Mouse (Mus musculus) embryonic facial prominence, embryonic 14.5 days (tissue): Measurements from ENCODE around the gene Tmco3. TPM values are rescaled to one million over a fixed set of nuclear protein-coding genes. Genes with fewer than 3 reads are reported as not detected.

Experiments used
- ATAC-seq: fragments of 200-750 bp; cut with Nextera tagmentation; 2 replicates; pipeline ENCODE4 v1.8.0; 2017; ENCODE audit warnings: low read depth, moderate number of reproducible peaks, moderate TSS enrichment
- DNase-seq: peaks from one replicate; pipeline ENCODE4 v3.0.0-alpha.2; 2015; ENCODE audit warnings: low spot score
- H3K27ac ChIP-seq: fragments of 300-500 bp; sonication (generic); replicated peaks from 2 replicates; pipeline ENCODE4 v1.5.1; 2014; ENCODE audit warnings: low read depth, mild to moderate bottlenecking, low read length, moderate library complexity
- H3K27me3 ChIP-seq: fragments of 300-500 bp; sonication (generic); replicated peaks from 2 replicates; pipeline ENCODE4 v1.6.1; 2014; ENCODE audit warnings: low read length; ENCODE audit not compliant: control insufficient read depth, insufficient read depth
- H3K36me3 ChIP-seq: fragments of 300-500 bp; sonication (generic); 2 replicates; pipeline ENCODE4 v1.6.1; 2014; ENCODE audit warnings: low read length, mixed read lengths; ENCODE audit not compliant: control insufficient read depth, insufficient read depth
- H3K4me1 ChIP-seq: fragments of 300-500 bp; sonication (generic); 2 replicates; pipeline ENCODE4 v1.6.1; 2014; ENCODE audit warnings: antibody characterized with exemption, low read length; ENCODE audit not compliant: control insufficient read depth, insufficient read depth
- H3K4me2 ChIP-seq: fragments of 300-500 bp; sonication (generic); 2 replicates; pipeline ENCODE4 v1.6.1; 2014; ENCODE audit warnings: low read depth, mild to moderate bottlenecking, low read length, moderate library complexity, mixed read lengths
- H3K4me3 ChIP-seq: fragments of 300-500 bp; sonication (generic); 2 replicates; pipeline ENCODE4 v1.5.1; 2014; ENCODE audit warnings: low read depth, mild to moderate bottlenecking, low read length
- H3K9ac ChIP-seq: fragments of 300-500 bp; sonication (generic); 2 replicates; pipeline ENCODE4 v1.6.1; 2014; ENCODE audit warnings: low read depth, mild to moderate bottlenecking, low read length, moderate library complexity, mixed read lengths
- H3K9me3 ChIP-seq: fragments of 300-500 bp; sonication (generic); 2 replicates; pipeline ENCODE4 v1.6.1; 2016; ENCODE audit warnings: low read length; ENCODE audit not compliant: control insufficient read depth
- WGBS: fragments of 180-500 bp; shearing (Covaris S2); extraction: QIAGEN DNeasy Blood & Tissue Kit; methylation state at CpG from one replicate; pipeline ENCODE4 v1.1.7; 2014; 5-methylcytosine and 5-hydroxymethylcytosine counted together
- polyA plus RNA-seq: library from polyadenylated mRNA; unstranded; fragments of >200 nt; fragmentation: Nextera tagmentation; extraction: Ambion mirVana; gene quantifications from 2 replicates; pipeline ENCODE4 v1.2.1, GENCODE M21; 2014

The Tmco3 gene
- polyA plus RNA-seq, 1 experiment from 2014 or later, result 45.4 TPM

- Histone ChIP-seq H3K4me2 (no peak overlapping the region), H3K27ac (no peak overlapping the region), H3K9me3 (no peaks in the 10 kb centered on the region), H3K4me1 (peaks cover 5% of the 10 kb centered on the region), H3K36me3 (peaks cover 66% of the 10 kb centered on the region), H3K9ac (no peak overlapping the region), H3K27me3 (no peaks in the 10 kb centered on the region), H3K4me3 (no peak overlapping the region)
- ATAC-seq (no peak), DNase-seq (no peak)
- 88% methylated on average over 9 of the region's 9 CpGs for WGBS
Observed at GRCm38 (mm10) chr8:13293677-13294470, 5.9 kb downstream of the Tmco3 start.

GRCm38 (mm10) chr8:13299571-13299970, 11.6 kb downstream of the Tmco3 start:
- H3K4me3 ChIP-seq, result no peak overlapping the region
- DNase-seq, result no peak
- no peak for ATAC-seq
- H3K9ac ChIP-seq, result no peak overlapping the region
- no peaks in the 10 kb centered on the region for H3K9me3 ChIP-seq
- no peaks in the 10 kb centered on the region for H3K4me1 ChIP-seq
- peaks cover 85% of the 10 kb centered on the region for H3K36me3 ChIP-seq
- no peak overlapping the region for H3K27ac ChIP-seq
- H3K27me3 ChIP-seq, result no peaks in the 10 kb centered on the region
- WGBS, result 95% methylated on average over 8 of the region's 8 CpGs
- no peak overlapping the region for H3K4me2 ChIP-seq

GRCm38 (mm10) chr8:13301036-13301435, 13.0 kb downstream of the Tmco3 start:
- 96% methylated on average over 7 of the region's 7 CpGs for WGBS
- no peak overlapping the region for H3K4me2 ChIP-seq
- ATAC-seq, result no peak

GRCm38 (mm10) chr8:13305459-13305858, 17.5 kb downstream of the Tmco3 start:
- no peak overlapping the region for H3K4me2 ChIP-seq
- no peaks in the 10 kb centered on the region for H3K4me1 ChIP-seq
- no peak for DNase-seq
- H3K9ac ChIP-seq, result no peak overlapping the region
- no peaks in the 10 kb centered on the region for H3K27me3 ChIP-seq
- H3K27ac ChIP-seq, result no peak overlapping the region
- 0 out of 2 replicates have a peak, but pooled peaks cover 6% of the 10 kb centered on the region for H3K9me3 ChIP-seq
- ATAC-seq, result no peak
- WGBS, result 89% methylated on average over 6 of the region's 6 CpGs
- H3K4me3 ChIP-seq, result no peak overlapping the region
- peaks cover 74% of the 10 kb centered on the region for H3K36me3 ChIP-seq

More at GRCm38 (mm10) chr8:13301036-13301435, 13.0 kb downstream of the Tmco3 start:
- Histone ChIP-seq H3K27ac (no peak overlapping the region), H3K9ac (no peak overlapping the region), H3K9me3 (0 out of 2 replicates have a peak, but pooled peaks cover 6% of the 10 kb centered on the region), H3K4me3 (no peak overlapping the region), H3K27me3 (no peaks in the 10 kb centered on the region), H3K36me3 (peaks cover 85% of the 10 kb centered on the region), H3K4me1 (no peaks in the 10 kb centered on the region)
- DNase-seq, result no peak

- no peak for ATAC-seq
- Histone ChIP-seq H3K27me3 (no peaks in the 10 kb centered on the region), H3K9ac (no peak overlapping the region), H3K9me3 (0 out of 2 replicates have a peak, but pooled peaks cover 6% of the 10 kb centered on the region), H3K36me3 (peaks cover 74% of the 10 kb centered on the region), H3K4me1 (no peaks in the 10 kb centered on the region), H3K4me3 (no peak overlapping the region), H3K4me2 (no peak overlapping the region), H3K27ac (no peak overlapping the region)
- 98% methylated on average over 4 of the region's 4 CpGs for WGBS
- DNase-seq, result no peak
Observed at GRCm38 (mm10) chr8:13305884-13306283, 17.9 kb downstream of the Tmco3 start.

- H3K4me2 ChIP-seq, result no peak overlapping the region
- WGBS, result 83% methylated on average over 7 of the region's 7 CpGs
- H3K36me3 ChIP-seq, result peaks cover 74% of the 10 kb centered on the region
- DNase-seq, result no peak
- 0 out of 2 replicates have a peak, but pooled peaks cover 6% of the 10 kb centered on the region for H3K9me3 ChIP-seq
- no peaks in the 10 kb centered on the region for H3K27me3 ChIP-seq
- no peak for ATAC-seq
- H3K4me3 ChIP-seq, result no peak overlapping the region
- no peak overlapping the region for H3K27ac ChIP-seq
- no peaks in the 10 kb centered on the region for H3K4me1 ChIP-seq
- H3K9ac ChIP-seq, result no peak overlapping the region
Observed at GRCm38 (mm10) chr8:13306309-13306909, 18.4 kb downstream of the Tmco3 start.

GRCm38 (mm10) chr8:13306916-13307315, 18.9 kb downstream of the Tmco3 start:
- H3K27ac ChIP-seq, result no peak overlapping the region
- no peak overlapping the region for H3K9ac ChIP-seq
- H3K4me3 ChIP-seq, result no peak overlapping the region
- no peak for ATAC-seq
- H3K9me3 ChIP-seq, result 0 out of 2 replicates have a peak, but pooled peaks cover 6% of the 10 kb centered on the region
- H3K27me3 ChIP-seq, result no peaks in the 10 kb centered on the region
- 76% methylated on average over 9 of the region's 9 CpGs for WGBS
- no peaks in the 10 kb centered on the region for H3K4me1 ChIP-seq
- peaks cover 70% of the 10 kb centered on the region for H3K36me3 ChIP-seq
- no peak overlapping the region for H3K4me2 ChIP-seq
- DNase-seq, result no peak

GRCm38 (mm10) chr8:13314922-13315321, 26.9 kb downstream of the Tmco3 start:
- no peaks in the 10 kb centered on the region for H3K27me3 ChIP-seq
- no peaks in the 10 kb centered on the region for H3K4me1 ChIP-seq
- H3K36me3 ChIP-seq, result peaks cover 66% of the 10 kb centered on the region
- H3K9me3 ChIP-seq, result no peaks in the 10 kb centered on the region
- no peak for DNase-seq
- no peak for ATAC-seq
- no peak overlapping the region for H3K9ac ChIP-seq
- WGBS, result 71% methylated on average over 3 of the region's 3 CpGs
- no peak overlapping the region for H3K27ac ChIP-seq
- no peak overlapping the region for H3K4me3 ChIP-seq
- H3K4me2 ChIP-seq, result no peak overlapping the region
